Mouse (Mus musculus): ENCODE data around the gene Dnajc24. TPM values are rescaled to one million over a fixed set of nuclear protein-coding genes. Genes with fewer than 3 reads are reported as not detected.

Gene Dnajc24
- total RNA-seq, 2 experiments from 2014 or later, result 17.9 to 24.4 TPM

Small RNA genes lying within 50 kb of the gene (microRNA-seq; reads per million reads assigned to microRNA genes)
- gene Gm22002, result 0 reads per million in 2 experiments

Other genes starting within 250 kb of the Dnajc24 start
- gene Elp4, start 99.0 kb downstream of the Dnajc24 start, total RNA-seq (2021), result 10 to 100 TPM; 20.7 to 21.7 TPM
- 10 to 100 TPM; 28.2 to 33.6 TPM for gene Immp1l, start 98.9 kb downstream of the Dnajc24 start, total RNA-seq (2021)